Mouse (Mus musculus) intestine, embryonic 16.5 days (tissue): ENCODE measurements around the gene Ubac2. TPM values are rescaled to one million over a fixed set of nuclear protein-coding genes. Genes with fewer than 3 reads are reported as not detected.
A peak's percentile ranks its signal among the peaks of the same experiment; 100 is the strongest.

Experiments used
- ATAC-seq: fragments of 200-750 bp; cut with Nextera tagmentation; 2 replicates; pipeline ENCODE4 v1.8.0; 2017; ENCODE audit warnings: moderate TSS enrichment, moderate library complexity
- H3K27ac ChIP-seq: fragments of 300-500 bp; sonication (generic); 2 replicates; pipeline ENCODE4 v1.5.1; 2014; ENCODE audit warnings: mild to moderate bottlenecking, low read length
- H3K27me3 ChIP-seq: fragments of 300-500 bp; sonication (generic); replicated peaks from 2 replicates; pipeline ENCODE4 v1.6.1; 2014; ENCODE audit warnings: low read length, control low read depth, mixed read lengths; ENCODE audit not compliant: control insufficient read depth, insufficient read depth
- H3K36me3 ChIP-seq: fragments of 300-500 bp; sonication (generic); 2 replicates; pipeline ENCODE4 v1.6.1; 2014; ENCODE audit warnings: low read length, control low read depth; ENCODE audit not compliant: control insufficient read depth, insufficient read depth
- H3K4me1 ChIP-seq: fragments of 300-500 bp; sonication (generic); 2 replicates; pipeline ENCODE4 v1.6.1; 2014; ENCODE audit warnings: low read length, control low read depth, mixed read lengths; ENCODE audit not compliant: control insufficient read depth, insufficient read depth
- H3K4me2 ChIP-seq: fragments of 300-500 bp; sonication (generic); 2 replicates; pipeline ENCODE4 v1.6.1; 2014; ENCODE audit warnings: low read depth, low read length, control low read depth
- H3K4me3 ChIP-seq: fragments of 300-500 bp; sonication (generic); 2 replicates; pipeline ENCODE4 v1.5.1; 2014; ENCODE audit warnings: mild to moderate bottlenecking, low read length
- H3K9ac ChIP-seq: fragments of 300-500 bp; sonication (generic); 2 replicates; pipeline ENCODE4 v1.6.1; 2014; ENCODE audit warnings: low read depth, low read length
- H3K9me3 ChIP-seq: fragments of 300-500 bp; sonication (generic); 2 replicates; pipeline ENCODE4 v1.6.1; 2016; ENCODE audit warnings: low read length, control low read depth; ENCODE audit not compliant: control insufficient read depth
- WGBS: fragments of 180-500 bp; shearing (Covaris S2); extraction: QIAGEN DNeasy Blood & Tissue Kit; methylation state at CpG from one replicate; pipeline ENCODE4 v1.1.7; 2014; 5-methylcytosine and 5-hydroxymethylcytosine counted together
- polyA plus RNA-seq: library from polyadenylated mRNA; unstranded; fragments of >200 nt; fragmentation: Nextera tagmentation; extraction: Ambion mirVana; gene quantifications from 2 replicates; pipeline ENCODE4 v1.2.1, GENCODE M21; 2015

The Ubac2 gene
- polyA plus RNA-seq, 1 experiment from 2014 or later = 63.3 TPM

- 82% methylated on average over 13 of the region's 13 CpGs for WGBS
- Histone ChIP-seq H3K36me3 (no peaks in the 10 kb centered on the region), H3K9ac (no peak overlapping the region), H3K27me3 (no peaks in the 10 kb centered on the region), H3K4me3 (no peak overlapping the region), H3K4me1 (peaks cover 7% of the 10 kb centered on the region), H3K9me3 (no peaks in the 10 kb centered on the region), H3K27ac (no peak overlapping the region), H3K4me2 (no peak overlapping the region)
- ATAC-seq = no peak
These were observed 131.1 kb downstream of the Ubac2 start for GRCm38 (mm10) chr14:122009502-122009901.

GRCm38 (mm10) chr14:122010301-122010700 lies 131.9 kb downstream of the Ubac2 start:
- no peak for ATAC-seq
- Histone ChIP-seq H3K36me3 (no peaks in the 10 kb centered on the region), H3K27me3 (no peaks in the 10 kb centered on the region), H3K4me1 (peaks cover 7% of the 10 kb centered on the region), H3K4me2 (no peak overlapping the region), H3K4me3 (no peak overlapping the region), H3K27ac (no peak overlapping the region), H3K9me3 (no peaks in the 10 kb centered on the region), H3K9ac (no peak overlapping the region)
- 75% methylated on average over 7 of the region's 7 CpGs for WGBS

- Histone ChIP-seq H3K27ac (no peak overlapping the region), H3K36me3 (no peaks in the 10 kb centered on the region), H3K27me3 (no peaks in the 10 kb centered on the region), H3K9me3 (no peaks in the 10 kb centered on the region), H3K4me1 (peaks cover 7% of the 10 kb centered on the region), H3K4me3 (no peak overlapping the region), H3K9ac (no peak overlapping the region), H3K4me2 (no peak overlapping the region)
- WGBS = 93% methylated on average over 8 of the region's 8 CpGs
- no peak for ATAC-seq
These were observed 133.3 kb downstream of the Ubac2 start for GRCm38 (mm10) chr14:122011768-122012167.

- WGBS = 58% methylated on average over 5 of the region's 5 CpGs
- no peak overlapping the region for H3K4me2 ChIP-seq
- H3K9me3 ChIP-seq = no peaks in the 10 kb centered on the region
- H3K36me3 ChIP-seq = no peaks in the 10 kb centered on the region
- H3K4me3 ChIP-seq = no peak overlapping the region
- H3K9ac ChIP-seq = no peak overlapping the region
- no peaks in the 10 kb centered on the region for H3K27me3 ChIP-seq
- no peak overlapping the region for H3K27ac ChIP-seq
- H3K4me1 ChIP-seq = peaks cover 7% of the 10 kb centered on the region
- ATAC-seq = 0 out of 2 replicates have a peak, but pooled peaks have one; percentile 30
These were observed 133.8 kb downstream of the Ubac2 start for GRCm38 (mm10) chr14:122012193-122012592.

GRCm38 (mm10) chr14:122012814-122013213 lies 134.4 kb downstream of the Ubac2 start:
- no peak overlapping the region for H3K4me2 ChIP-seq
- H3K4me1 ChIP-seq = peaks cover 7% of the 10 kb centered on the region
- H3K27me3 ChIP-seq = no peaks in the 10 kb centered on the region
- no peak for ATAC-seq
- H3K36me3 ChIP-seq = no peaks in the 10 kb centered on the region
- no peak overlapping the region for H3K9ac ChIP-seq
- no peak overlapping the region for H3K4me3 ChIP-seq
- H3K27ac ChIP-seq = no peak overlapping the region
- no peaks in the 10 kb centered on the region for H3K9me3 ChIP-seq
- WGBS = 71% methylated on average over 13 of the region's 13 CpGs

GRCm38 (mm10) chr14:122013417-122013951 lies 135.1 kb downstream of the Ubac2 start:
- no peak overlapping the region for H3K27ac ChIP-seq
- peaks cover 7% of the 10 kb centered on the region for H3K4me1 ChIP-seq
- 70% methylated on average over 14 of the region's 14 CpGs for WGBS
- no peaks in the 10 kb centered on the region for H3K9me3 ChIP-seq
- no peaks in the 10 kb centered on the region for H3K36me3 ChIP-seq
- no peak for ATAC-seq
- no peak overlapping the region for H3K4me2 ChIP-seq
- no peak overlapping the region for H3K4me3 ChIP-seq
- H3K9ac ChIP-seq = no peak overlapping the region
- no peaks in the 10 kb centered on the region for H3K27me3 ChIP-seq

GRCm38 (mm10) chr14:122017958-122018357 lies 139.5 kb downstream of the Ubac2 start:
- WGBS = 84% methylated on average over 2 of the region's 2 CpGs
- no peak for ATAC-seq

GRCm38 (mm10) chr14:122019389-122019788 lies 141.0 kb downstream of the Ubac2 start:
- WGBS = 93% methylated on average over 2 of the region's 2 CpGs
- Histone ChIP-seq H3K27ac (no peak overlapping the region), H3K27me3 (no peaks in the 10 kb centered on the region), H3K9me3 (no peaks in the 10 kb centered on the region), H3K36me3 (peaks cover 6% of the 10 kb centered on the region; the same call in 1 of the 2 replicates), H3K4me2 (no peak overlapping the region), H3K4me1 (no peaks in the 10 kb centered on the region), H3K9ac (no peak overlapping the region), H3K4me3 (no peak overlapping the region)
- no peak for ATAC-seq

More at GRCm38 (mm10) chr14:122017958-122018357, 139.5 kb downstream of the Ubac2 start:
- Histone ChIP-seq H3K9me3 (no peaks in the 10 kb centered on the region), H3K4me1 (no peaks in the 10 kb centered on the region), H3K27ac (no peak overlapping the region), H3K36me3 (peaks cover 6% of the 10 kb centered on the region; the same call in 1 of the 2 replicates), H3K27me3 (no peaks in the 10 kb centered on the region), H3K9ac (no peak overlapping the region), H3K4me2 (no peak overlapping the region), H3K4me3 (no peak overlapping the region)

GRCm38 (mm10) chr14:122020567-122020966 lies 142.1 kb downstream of the Ubac2 start:
- no peak overlapping the region for H3K9ac ChIP-seq

GRCm38 (mm10) chr14:122023054-122023453 lies 144.6 kb downstream of the Ubac2 start:
- Histone ChIP-seq H3K27ac (no peak overlapping the region), H3K4me1 (no peaks in the 10 kb centered on the region), H3K4me2 (no peak overlapping the region), H3K27me3 (no peaks in the 10 kb centered on the region), H3K36me3 (peaks cover 6% of the 10 kb centered on the region; the same call in 1 of the 2 replicates), H3K9me3 (no peaks in the 10 kb centered on the region), H3K9ac (no peak overlapping the region), H3K4me3 (no peak overlapping the region)
- no peak for ATAC-seq
- WGBS = 92% methylated on average over 1 of the region's 1 CpGs

More at GRCm38 (mm10) chr14:122020567-122020966, 142.1 kb downstream of the Ubac2 start:
- 92% methylated on average over 6 of the region's 6 CpGs for WGBS
- H3K4me3 ChIP-seq = no peak overlapping the region
- no peaks in the 10 kb centered on the region for H3K27me3 ChIP-seq
- H3K9me3 ChIP-seq = no peaks in the 10 kb centered on the region
- no peak overlapping the region for H3K27ac ChIP-seq
- H3K4me1 ChIP-seq = no peaks in the 10 kb centered on the region
- peaks cover 6% of the 10 kb centered on the region; the same call in 1 of the 2 replicates for H3K36me3 ChIP-seq
- no peak for ATAC-seq
- H3K4me2 ChIP-seq = no peak overlapping the region
